Mouse (Mus musculus) bone marrow, adult 2 months (tissue): ENCODE measurements around the gene Capn11.

ENCODE experiments used
- CTCF ChIP-seq: fragments of 200-500 bp; IDR thresholded peaks from 2 replicates; pipeline ENCODE4 v1.5.1; 2011; ENCODE audit warnings: low read length, control low read depth; ENCODE audit not compliant: control insufficient read depth, insufficient read depth
- POLR2A ChIP-seq: fragments of 200-500 bp; IDR thresholded peaks from 2 replicates; pipeline ENCODE4 v1.6.1; 2011; ENCODE audit warnings: low read depth, mild to moderate bottlenecking, control low read depth, low read length, borderline replicate concordance; ENCODE audit not compliant: control insufficient read depth

GRCm38 (mm10) chr17:45591701-45592605 is 67.2 kb downstream of the Capn11 start:
- no peak for TF ChIP-seq POLR2A
- TF ChIP-seq CTCF: no peak
